Mouse (Mus musculus): ENCODE measurements around the gene Tjp1.

- TF ChIP-seq POLR2A (IDR thresholded peaks at IDR 0.05; ENCODE audit: low read depth, low read length) (no peak), BHLHE40 (IDR thresholded peaks at IDR 0.05; ENCODE audit: low read depth, low read length) (no peak), NELFE (IDR thresholded peaks at IDR 0.05; ENCODE audit: low read depth, low read length) (no peak), ELF1 (IDR thresholded peaks at IDR 0.05; ENCODE audit: low read depth, low read length) (no peak), CTCF (conservative IDR thresholded peaks at IDR 0.05 in 1 of 2, IDR thresholded peaks at IDR 0.05 in 1 of 2; ENCODE audit: low read depth in 2 of 2, low read length in 2 of 2) (no peak), USF1 (IDR thresholded peaks at IDR 0.05; ENCODE audit: low read depth, low read length) (no peak), ETS1 (conservative IDR thresholded peaks at IDR 0.05; ENCODE audit: low read depth, low read length) (no peak)
These were observed 18.2 kb upstream of the Tjp1 start for GRCm38 (mm10) chr7:65545741-65546140.
